Mouse (Mus musculus): ENCODE data around the gene Tnni3k. TPM values are rescaled to one million over a fixed set of nuclear protein-coding genes. Genes with fewer than 3 reads are reported as not detected.
"Not testable (repeated sequence)": the region's sequence is repeated elsewhere in the genome, so short reads cannot be mapped to it uniquely, and the experiment has no call there.

Tnni3k gene
- polyA plus RNA-seq, 1 experiment, result 0.74 TPM

- no peak overlapping the region for H3K27ac ChIP-seq (ENCODE audit: insufficient read depth, low read length)
- no peaks in the 10 kb centered on the region for H3K4me1 ChIP-seq (ENCODE audit: control insufficient read depth, insufficient read depth, low read length)
- no peak overlapping the region for H3K4me3 ChIP-seq (ENCODE audit: insufficient read depth, low read length)
- TF ChIP-seq CTCF (IDR thresholded peaks at IDR 0.05; ENCODE audit: borderline replicate concordance, insufficient read depth, low read length) (no peak), POLR2A (IDR thresholded peaks at IDR 0.05; ENCODE audit: low read depth, low read length) (no peak)
These were observed 195.5 kb downstream of the Tnni3k start for GRCm38 (mm10) chr3:154859721-154860120.

- Histone ChIP-seq H3K27ac (ENCODE audit: insufficient read depth, low read length) (no peak overlapping the region), H3K4me3 (ENCODE audit: insufficient read depth, low read length) (no peak overlapping the region), H3K4me1 (ENCODE audit: control insufficient read depth, insufficient read depth, low read length) (no peaks in the 10 kb centered on the region)
- no peak for TF ChIP-seq CTCF (IDR thresholded peaks at IDR 0.05; ENCODE audit: borderline replicate concordance, insufficient read depth, low read length)
- no peak for TF ChIP-seq POLR2A (IDR thresholded peaks at IDR 0.05; ENCODE audit: low read depth, low read length)
These were observed 201.9 kb downstream of the Tnni3k start for GRCm38 (mm10) chr3:154853257-154853656.

GRCm38 (mm10) chr3:154852281-154852680 lies 202.9 kb downstream of the Tnni3k start:
- no peak for TF ChIP-seq POLR2A (IDR thresholded peaks at IDR 0.05; ENCODE audit: low read depth, low read length)
- TF ChIP-seq CTCF (IDR thresholded peaks at IDR 0.05; ENCODE audit: borderline replicate concordance, insufficient read depth, low read length), result no peak
- H3K4me3 ChIP-seq (ENCODE audit: insufficient read depth, low read length), result no peak overlapping the region
- H3K27ac ChIP-seq (ENCODE audit: insufficient read depth, low read length), result no peak overlapping the region
- no peaks in the 10 kb centered on the region for H3K4me1 ChIP-seq (ENCODE audit: control insufficient read depth, insufficient read depth, low read length)

GRCm38 (mm10) chr3:154842247-154842646 lies 213.0 kb downstream of the Tnni3k start:
- no peak for TF ChIP-seq POLR2A (IDR thresholded peaks at IDR 0.05; ENCODE audit: low read depth, low read length)
- TF ChIP-seq CTCF (IDR thresholded peaks at IDR 0.05; ENCODE audit: borderline replicate concordance, insufficient read depth, low read length), result no peak
- H3K4me1 ChIP-seq (ENCODE audit: control insufficient read depth, insufficient read depth, low read length), result no peaks in the 10 kb centered on the region
- H3K4me3 ChIP-seq (ENCODE audit: insufficient read depth, low read length), result no peak overlapping the region
- H3K27ac ChIP-seq (ENCODE audit: insufficient read depth, low read length), result no peak overlapping the region

DNA sequence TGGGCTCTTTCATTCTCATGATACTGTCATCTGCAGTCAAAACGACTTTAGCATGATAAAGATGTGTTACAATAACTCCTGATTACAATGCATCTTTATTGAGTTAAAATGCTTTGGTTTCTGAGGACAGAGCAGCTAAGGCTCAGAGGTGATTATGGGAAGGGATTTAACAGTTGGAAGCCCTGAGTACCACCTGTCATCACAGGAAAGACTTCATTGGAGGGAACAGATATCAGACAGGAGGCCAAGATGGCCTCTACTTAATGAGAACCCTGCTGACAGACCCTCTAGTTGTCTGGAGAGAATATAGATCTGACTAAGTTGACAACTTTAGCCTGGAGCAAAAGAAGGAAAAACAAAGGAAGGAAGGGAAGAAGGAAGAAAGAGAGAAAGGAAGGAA lies 214.1 kb downstream of the Tnni3k start:
- no peak overlapping the region for H3K27ac ChIP-seq (ENCODE audit: insufficient read depth, low read length)
- TF ChIP-seq POLR2A (IDR thresholded peaks at IDR 0.05; ENCODE audit: low read depth, low read length) (no peak), CTCF (IDR thresholded peaks at IDR 0.05; ENCODE audit: borderline replicate concordance, insufficient read depth, low read length) (no peak)
- no peak overlapping the region for H3K4me3 ChIP-seq (ENCODE audit: insufficient read depth, low read length)
- 0 out of 2 replicates have a peak, but pooled peaks cover 2% of the 10 kb centered on the region for H3K4me1 ChIP-seq (ENCODE audit: control insufficient read depth, insufficient read depth, low read length)

- H3K4me3 ChIP-seq (ENCODE audit: insufficient read depth, low read length), result no peak overlapping the region
- no peak overlapping the region for H3K27ac ChIP-seq (ENCODE audit: insufficient read depth, low read length)
- 0 out of 2 replicates have a peak, but pooled peaks cover 2% of the 10 kb centered on the region for H3K4me1 ChIP-seq (ENCODE audit: control insufficient read depth, insufficient read depth, low read length)
- no peak for TF ChIP-seq POLR2A (IDR thresholded peaks at IDR 0.05; ENCODE audit: low read depth, low read length)
- no peak for TF ChIP-seq CTCF (IDR thresholded peaks at IDR 0.05; ENCODE audit: borderline replicate concordance, insufficient read depth, low read length)
These were observed 217.3 kb downstream of the Tnni3k start for GRCm38 (mm10) chr3:154837861-154838260.

DNA sequence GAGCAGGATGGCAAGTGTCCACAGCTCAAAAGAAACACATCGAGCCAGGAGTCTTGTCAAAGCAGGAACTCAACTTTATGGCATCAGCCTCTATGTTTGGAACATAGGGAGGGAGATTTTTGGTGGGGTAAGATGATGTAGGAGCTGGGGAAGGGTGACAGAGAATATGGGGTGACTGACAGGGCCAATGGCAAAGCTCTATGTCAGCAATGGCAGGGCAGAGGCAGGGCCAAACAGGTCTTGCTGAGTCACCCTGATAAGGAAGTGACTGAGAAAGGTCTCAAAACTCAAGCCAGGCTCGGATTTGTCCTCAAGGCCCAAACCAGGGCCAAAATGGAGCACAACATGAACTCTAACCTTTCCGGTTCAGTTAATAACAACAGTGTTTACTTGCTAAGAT lies 219.1 kb downstream of the Tnni3k start:
- Histone ChIP-seq H3K27ac (ENCODE audit: insufficient read depth, low read length) (peak overlapping the region; percentile 63; the same call in 1 of the 2 replicates), H3K4me1 (ENCODE audit: control insufficient read depth, insufficient read depth, low read length) (0 out of 2 replicates have a peak, but pooled peaks cover 2% of the 10 kb centered on the region), H3K4me3 (ENCODE audit: insufficient read depth, low read length) (no peak overlapping the region)
- TF ChIP-seq CTCF (IDR thresholded peaks at IDR 0.05; ENCODE audit: borderline replicate concordance, insufficient read depth, low read length) (no peak), POLR2A (IDR thresholded peaks at IDR 0.05; ENCODE audit: low read depth, low read length) (no peak)

- H3K27ac ChIP-seq (ENCODE audit: insufficient read depth, low read length), result no peak overlapping the region
- H3K4me3 ChIP-seq (ENCODE audit: insufficient read depth, low read length), result no peak overlapping the region
- H3K4me1 ChIP-seq (ENCODE audit: control insufficient read depth, insufficient read depth, low read length), result 0 out of 2 replicates have a peak, but pooled peaks cover 2% of the 10 kb centered on the region
- no peak for TF ChIP-seq POLR2A (IDR thresholded peaks at IDR 0.05; ENCODE audit: low read depth, low read length)
These were observed 220.8 kb downstream of the Tnni3k start for GRCm38 (mm10) chr3:154834373-154834772.

DNA sequence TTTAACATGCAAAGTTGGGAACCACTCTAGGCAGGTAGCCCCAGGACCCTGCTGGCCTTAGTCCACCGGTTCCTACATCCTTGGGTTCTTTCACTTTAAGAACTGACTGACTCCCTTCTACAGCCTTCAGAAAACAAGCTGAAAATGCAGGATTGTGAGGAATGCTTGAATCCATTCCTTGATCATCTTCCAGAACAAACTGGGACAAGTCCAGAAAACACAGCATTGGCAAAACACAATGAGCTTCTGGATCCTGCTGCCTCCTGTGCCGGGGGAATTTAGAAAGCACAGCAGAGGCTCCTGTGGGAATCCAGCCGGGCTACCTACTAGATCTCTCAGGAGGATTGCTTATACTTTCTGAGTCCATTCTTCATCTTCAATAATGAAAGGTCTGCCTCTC lies 229.5 kb downstream of the Tnni3k start:
- Histone ChIP-seq H3K4me3 (ENCODE audit: insufficient read depth, low read length) (no peak overlapping the region), H3K4me1 (ENCODE audit: control insufficient read depth, insufficient read depth, low read length) (no peaks in the 10 kb centered on the region), H3K27ac (ENCODE audit: insufficient read depth, low read length) (no peak overlapping the region)
- no peak for TF ChIP-seq POLR2A (IDR thresholded peaks at IDR 0.05; ENCODE audit: low read depth, low read length)
- TF ChIP-seq CTCF (IDR thresholded peaks at IDR 0.05; ENCODE audit: borderline replicate concordance, insufficient read depth, low read length), result no peak

- TF ChIP-seq CTCF (IDR thresholded peaks at IDR 0.05; ENCODE audit: borderline replicate concordance, insufficient read depth, low read length) (no peak), POLR2A (IDR thresholded peaks at IDR 0.05; ENCODE audit: low read depth, low read length) (no peak)
- no peaks in the 10 kb centered on the region for H3K4me1 ChIP-seq (ENCODE audit: control insufficient read depth, insufficient read depth, low read length)
- H3K27ac ChIP-seq (ENCODE audit: insufficient read depth, low read length), result no peak overlapping the region
- H3K4me3 ChIP-seq (ENCODE audit: insufficient read depth, low read length), result no peak overlapping the region
These were observed 230.5 kb downstream of the Tnni3k start for GRCm38 (mm10) chr3:154824713-154825112.

DNA sequence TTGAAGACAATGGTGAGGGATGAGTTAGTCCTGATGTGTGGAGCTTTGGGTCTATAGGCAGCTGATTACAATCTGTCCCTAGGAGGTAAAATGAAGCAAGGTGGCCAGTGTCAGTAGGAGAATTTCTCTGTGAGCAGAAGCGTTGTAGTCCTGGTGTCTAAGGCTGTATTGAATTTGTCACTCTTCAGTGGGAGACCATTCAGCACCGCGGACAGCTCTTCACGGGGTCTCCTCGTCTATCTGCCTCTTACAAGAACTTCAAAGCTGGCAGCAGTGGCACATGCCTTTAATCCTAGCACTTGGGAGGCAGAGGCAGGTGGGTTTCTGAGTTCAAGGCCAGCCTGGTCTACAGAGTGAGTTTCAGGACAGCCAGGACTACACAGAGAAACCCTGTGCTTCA lies 235.5 kb downstream of the Tnni3k start:
- H3K27ac ChIP-seq (ENCODE audit: insufficient read depth, low read length); H3K4me3 ChIP-seq (ENCODE audit: insufficient read depth, low read length); H3K4me1 ChIP-seq (ENCODE audit: control insufficient read depth, insufficient read depth, low read length): not testable (repeated sequence)
